Mouse (Mus musculus): Measurements from ENCODE around the gene Mgat1.
"Not testable (repeated sequence)": the region's sequence is repeated elsewhere in the genome, so short reads cannot be mapped to it uniquely, and the experiment has no call there.

Mgat1 gene

DNA sequence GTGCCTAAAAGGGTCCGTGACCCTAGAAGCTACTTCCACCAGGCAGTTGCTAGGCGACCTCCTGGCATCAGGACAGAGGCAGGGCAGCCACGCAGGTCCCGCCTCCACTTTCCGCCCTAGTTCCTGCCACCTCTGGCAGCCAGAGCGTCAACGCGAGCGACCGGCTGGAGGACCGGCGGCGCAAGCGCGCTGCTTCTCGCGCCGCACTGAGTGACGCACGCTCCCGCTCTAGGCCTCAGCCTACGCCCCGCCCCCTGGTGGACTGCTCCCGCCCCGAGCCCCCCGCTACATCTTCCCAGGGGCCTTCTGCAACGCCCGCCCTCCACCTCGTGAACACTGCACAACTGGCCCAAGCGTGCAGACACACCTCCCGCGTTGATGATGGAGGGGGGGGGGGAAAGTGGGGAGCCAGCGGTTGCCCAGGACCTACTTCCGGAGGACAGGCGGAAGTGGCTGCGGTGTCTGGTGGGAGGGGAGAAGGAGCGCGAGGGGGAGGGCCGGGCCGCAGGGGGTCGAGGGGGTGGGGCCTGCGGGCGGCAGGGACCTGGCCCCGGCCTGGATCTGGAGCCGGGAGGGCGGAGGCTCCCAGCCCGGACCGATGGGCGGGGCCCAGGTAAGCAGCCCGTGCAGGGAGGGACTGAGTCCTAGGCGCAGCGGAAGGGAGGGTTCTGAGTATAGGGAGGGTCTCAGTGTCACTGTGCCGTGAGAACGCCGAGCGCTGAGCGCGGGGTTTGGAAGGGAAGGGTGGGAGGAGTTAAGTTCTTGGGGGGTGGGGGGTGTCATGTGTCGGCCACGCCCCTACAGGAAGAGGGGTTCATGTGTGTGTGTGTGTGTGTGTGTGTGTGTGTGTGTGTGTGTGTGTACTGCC, at the start of gene Mgat1:
Mgat1 (plus strand) TSS at position 465 of the 868 bp plus-strand sequence.
- DNase-seq: peak; percentile 94

DNA sequence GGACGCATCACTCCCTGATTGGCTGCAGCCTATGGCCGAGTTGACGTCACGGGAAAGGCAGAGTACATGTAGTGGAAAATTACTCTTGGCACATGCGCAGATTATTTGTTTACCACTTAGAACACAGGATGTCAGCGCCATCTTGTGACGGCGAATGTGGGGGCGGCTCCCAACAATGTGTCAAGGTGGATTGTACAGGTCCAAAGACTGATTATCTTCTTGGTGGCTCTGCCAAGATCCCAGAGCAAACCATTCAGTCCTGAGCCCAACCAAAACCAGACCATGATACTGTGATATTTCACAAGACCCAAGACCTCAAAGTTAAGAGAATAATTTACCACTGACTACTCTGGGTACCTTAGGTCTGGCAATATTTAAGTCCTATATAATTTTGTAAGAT, 49.2 kb upstream of the Mgat1 start:
- DNase-seq: not testable (repeated sequence)

DNA sequence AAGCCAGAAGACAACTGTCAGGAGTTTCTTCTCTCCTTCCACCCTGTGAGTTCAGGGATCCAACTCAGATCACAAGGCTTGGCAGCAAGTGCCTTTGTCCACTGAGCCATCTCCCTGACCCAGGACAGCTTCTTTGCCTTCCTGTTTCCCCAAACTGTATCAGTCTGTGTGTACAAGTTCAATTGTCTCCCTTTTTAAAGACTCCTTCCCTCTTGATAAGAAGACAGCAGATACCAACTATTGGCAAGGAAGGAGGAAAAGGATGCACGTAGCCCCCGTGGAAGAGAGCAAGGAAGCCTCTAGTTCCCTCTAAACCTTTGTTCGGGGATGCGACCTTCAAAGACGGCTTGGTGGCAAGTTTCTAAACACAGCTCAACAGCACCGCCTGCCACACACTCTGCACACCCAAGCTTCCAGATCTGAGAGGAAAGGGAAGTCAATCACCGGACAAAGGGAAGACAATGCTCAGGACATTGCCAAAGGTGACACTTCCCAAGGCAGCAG, 48.1 kb upstream of the Mgat1 start:
- DNase-seq: peak; percentile 45

DNA sequence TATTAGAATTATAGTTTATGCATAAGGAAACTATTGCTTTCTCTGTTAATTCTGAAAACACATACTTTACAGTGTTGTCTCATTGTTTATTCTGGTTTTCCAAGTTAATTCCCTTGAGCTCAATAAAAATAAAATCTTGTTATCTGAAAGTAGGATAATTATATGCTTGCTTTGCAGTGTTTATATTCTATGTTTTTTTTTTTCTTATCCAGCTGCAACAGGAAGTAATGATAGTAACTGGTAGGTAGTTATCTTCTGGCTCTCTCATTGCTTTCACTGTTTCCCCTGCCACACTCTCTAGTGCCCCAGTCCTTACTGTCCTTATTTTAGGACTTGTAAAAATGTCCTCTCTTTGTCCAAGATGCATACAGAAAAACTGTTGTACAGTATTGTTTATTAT, 43.3 kb upstream of the Mgat1 start:
- no peak for DNase-seq

DNA sequence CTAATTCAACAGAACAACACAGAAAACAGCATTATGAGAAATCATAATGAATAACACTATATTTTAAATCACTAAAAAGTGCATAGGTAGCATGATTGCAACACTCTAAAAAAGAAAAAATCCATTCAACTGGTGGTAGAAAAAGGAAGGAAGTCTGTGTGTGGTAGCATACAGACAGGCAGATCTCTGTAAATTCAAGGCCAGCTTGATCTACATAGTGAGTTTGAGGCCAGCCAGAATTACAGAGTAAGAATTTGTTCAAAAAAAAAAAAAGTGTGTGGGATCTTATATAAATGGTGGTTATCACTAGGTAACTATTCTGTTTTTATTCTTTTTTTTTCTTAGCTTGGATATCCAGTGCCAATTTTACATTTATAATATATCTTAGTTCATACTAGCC, 42.8 kb upstream of the Mgat1 start:
- DNase-seq: no peak

DNA sequence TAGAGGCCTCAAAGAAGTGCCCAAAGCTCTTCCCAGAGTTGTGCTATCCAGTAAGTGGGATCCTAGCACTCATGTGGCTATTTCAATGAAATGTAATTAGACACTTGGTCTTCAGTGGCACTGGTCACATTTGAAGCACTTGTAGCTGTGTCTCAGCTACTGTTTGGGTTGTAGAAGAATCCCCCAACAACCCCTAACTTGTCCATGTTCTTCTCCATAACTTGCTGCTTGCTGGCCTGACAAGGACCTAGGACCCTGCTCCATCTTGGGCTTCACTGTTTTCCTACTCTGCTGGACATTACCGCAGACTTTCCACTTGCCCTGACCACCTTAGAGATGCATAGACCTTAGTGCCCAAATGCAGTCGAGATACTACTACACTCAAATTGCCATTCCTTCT, 41.9 kb upstream of the Mgat1 start:
- DNase-seq: no peak

DNA sequence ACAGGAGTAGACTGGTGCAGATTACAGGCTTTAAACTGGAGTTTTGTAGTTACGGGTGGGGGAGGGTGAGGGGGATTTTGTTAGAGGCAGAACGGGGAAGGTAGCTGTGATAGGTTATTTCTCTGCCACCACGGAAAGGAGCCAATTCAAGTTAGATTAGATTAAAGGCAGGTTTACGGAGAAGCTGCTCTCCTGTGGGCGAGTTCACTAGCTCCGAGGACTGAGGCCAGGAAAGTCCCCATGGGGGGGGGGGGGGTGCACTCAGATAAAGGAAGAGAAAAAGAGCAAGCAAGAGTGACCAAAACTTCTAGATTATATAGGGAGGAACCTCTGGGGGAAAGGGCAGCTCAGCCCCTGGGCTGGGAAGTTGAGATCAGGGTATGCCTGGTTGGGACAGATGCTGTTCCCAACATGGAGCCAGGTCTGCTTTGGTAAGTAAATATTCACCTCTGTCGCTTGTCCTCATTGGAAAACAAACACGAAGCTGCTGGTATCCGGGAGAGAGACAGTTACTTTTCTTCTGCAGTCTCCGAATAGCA, 41.4 kb upstream of the Mgat1 start:
- DNase-seq: no peak

DNA sequence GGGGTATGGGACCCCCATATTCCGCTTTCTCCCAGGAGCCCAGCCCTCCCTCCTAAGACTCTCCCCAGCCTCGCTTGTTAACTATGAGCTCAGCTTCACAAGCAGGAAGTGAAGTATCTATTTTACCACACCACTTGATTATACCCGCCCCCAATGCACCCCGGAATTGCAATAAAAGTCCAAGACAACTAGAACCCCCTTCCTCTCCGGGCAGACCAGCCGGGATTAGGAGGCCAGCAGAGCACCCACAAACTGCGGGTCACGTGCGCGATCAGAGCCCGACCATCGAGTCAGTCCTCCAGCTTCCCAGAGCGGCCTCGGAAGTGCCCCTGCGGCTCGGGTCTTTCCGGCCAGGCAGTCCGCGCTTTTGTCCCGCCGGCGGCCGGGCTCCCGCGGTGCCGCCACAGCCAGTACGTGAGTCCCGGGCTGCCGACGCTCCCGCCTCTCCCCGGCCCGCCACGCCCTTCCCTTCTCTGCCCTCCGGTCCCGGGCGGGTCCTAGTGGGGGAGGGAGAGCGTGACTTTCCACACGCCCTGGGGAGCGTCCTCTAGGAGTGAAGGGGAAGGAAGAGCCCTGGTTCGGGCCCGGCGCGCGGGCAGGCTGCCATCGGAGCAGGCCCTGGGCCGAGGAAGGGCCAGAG, 40.7 kb upstream of the Mgat1 start, which contains the start of gene Zfp62:
Zfp62 (plus strand) TSS at position 164 of the 640 bp plus-strand sequence.
- peak; percentile 94 for DNase-seq

DNA sequence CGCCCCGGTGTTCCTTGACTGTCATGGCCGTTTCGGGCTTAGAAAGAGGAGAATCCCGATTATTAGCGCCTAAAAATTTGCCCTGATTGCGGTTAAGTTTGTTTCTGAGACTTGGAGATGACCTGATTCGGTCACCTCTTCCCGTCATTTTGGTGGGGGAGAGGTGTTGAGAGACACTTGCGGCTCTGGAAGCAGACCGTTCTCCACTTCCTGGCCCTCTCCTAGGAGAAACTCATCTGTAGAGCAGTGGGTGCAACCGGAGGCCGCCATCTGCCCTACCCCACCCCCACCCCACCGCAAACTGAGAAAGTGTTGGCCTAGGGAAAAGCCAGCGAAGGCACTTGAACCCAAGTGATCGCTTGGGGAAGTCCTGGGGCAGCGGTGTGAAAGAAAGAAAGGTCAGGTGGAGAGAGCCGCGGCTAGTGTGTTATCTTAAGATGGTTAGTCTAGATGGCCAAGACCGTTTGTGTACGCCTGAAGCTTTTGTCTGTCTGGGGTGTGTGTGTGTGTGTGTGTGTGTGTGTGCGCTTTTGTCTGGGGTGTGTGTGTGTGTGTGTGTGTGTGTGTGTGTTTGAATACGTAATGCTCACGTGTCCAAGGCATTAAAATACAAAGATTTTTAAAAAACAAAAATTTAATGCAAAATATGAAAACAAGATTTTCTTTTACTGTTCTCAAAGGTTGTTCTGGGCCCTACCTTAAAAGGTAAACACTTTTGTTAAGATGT, 40.1 kb upstream of the Mgat1 start:
- DNase-seq: no peak

DNA sequence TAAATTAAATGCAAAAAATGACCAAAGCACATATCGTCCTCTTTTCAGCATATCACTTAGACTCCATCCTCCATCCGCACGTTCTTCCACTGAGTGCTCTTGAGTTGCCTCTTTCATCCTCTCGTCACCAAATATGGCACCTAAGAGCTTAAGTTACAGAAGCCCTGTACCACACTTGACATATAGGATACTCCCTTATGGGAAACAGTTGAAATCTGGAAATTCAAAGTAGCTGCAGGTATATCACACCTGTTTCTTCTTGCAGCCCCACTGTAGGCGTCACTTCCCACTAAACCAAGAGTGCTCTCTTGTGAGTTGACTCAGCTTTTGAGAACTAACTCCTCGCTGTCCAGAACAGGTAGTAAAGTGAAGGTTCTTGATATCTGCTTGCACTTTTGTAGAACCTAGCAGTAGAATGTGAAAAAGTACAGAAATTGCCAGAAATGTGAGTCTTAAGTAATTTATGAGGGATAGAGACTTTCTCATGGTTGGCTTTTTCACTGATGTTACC, 38.9 kb upstream of the Mgat1 start:
- DNase-seq: no peak

DNA sequence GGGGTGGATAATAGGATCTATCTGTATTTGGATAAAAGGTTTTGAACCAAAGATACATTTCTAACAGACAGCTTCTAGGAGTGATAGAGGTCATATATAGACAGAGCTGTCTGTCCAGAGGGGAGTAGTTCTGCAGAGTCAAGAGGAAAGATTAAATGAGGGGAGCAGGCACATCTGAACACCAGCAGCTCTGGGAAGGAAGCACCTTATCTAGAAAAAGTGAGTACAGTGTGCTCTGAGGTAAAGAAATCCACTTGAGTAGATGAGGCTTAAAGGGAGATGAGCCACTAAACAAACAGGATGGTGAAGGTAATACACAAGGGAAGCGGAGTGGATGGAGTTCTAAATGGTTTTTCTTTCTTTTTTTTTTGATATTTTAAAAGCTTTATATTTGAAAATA, 36.5 kb upstream of the Mgat1 start:
- no peak for DNase-seq

DNA sequence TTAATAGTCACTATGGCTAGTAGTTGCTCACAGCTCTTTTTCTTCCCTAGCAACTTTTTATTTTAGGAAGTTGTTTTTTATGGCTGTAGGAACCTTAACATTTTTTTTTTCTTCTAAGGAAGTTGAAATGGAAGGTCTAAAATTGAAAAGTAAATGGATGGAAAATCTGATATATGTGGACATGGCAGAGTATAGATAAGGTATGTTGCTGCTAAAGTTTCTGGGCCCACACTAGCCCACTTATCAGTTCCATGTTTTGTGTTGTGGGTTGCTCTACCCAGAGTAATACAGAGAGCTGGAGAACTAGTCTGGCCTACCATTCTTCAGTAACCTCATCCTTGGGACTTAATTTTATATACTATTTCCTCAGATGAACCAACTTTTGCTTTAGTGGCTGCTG, 31.4 kb upstream of the Mgat1 start:
- DNase-seq: no peak

DNA sequence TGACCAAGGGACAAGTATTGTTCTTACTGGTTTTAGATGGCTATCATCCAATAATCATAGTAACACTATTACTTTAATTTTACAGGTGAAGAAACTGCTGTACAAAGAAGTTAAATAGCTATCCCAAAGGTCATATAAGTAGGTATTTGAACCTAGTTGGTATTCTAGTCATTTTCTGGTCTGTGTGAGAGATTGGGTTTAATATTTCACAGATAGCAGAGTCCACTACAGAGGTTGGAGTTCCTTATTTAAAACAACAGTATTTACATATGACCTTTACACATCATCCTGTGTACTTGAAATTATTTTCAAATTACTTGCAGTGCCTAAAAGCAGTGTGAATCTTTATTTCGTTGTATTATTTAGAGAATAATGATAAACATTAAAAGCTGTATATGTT, 30.5 kb upstream of the Mgat1 start:
- no peak for DNase-seq

DNA sequence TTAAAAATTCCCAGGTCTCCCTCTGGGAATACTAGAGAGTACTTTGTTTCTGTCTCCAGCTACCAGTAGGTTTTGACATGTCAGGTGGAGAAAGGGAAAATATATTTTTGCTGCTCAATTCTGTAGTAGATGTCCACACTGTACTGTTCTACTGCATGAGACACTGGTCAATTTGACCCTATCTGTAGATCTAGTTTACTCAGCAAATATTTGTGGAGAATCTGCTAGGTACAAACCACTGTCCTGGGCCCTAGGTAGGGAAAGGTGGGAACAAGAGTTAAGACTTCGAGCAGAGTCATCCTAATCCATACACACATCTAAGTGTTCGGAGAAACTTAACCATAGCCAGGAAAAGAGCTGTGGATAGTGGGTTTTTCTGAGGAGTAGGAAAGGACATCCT, 24.7 kb upstream of the Mgat1 start:
- DNase-seq: no peak

DNA sequence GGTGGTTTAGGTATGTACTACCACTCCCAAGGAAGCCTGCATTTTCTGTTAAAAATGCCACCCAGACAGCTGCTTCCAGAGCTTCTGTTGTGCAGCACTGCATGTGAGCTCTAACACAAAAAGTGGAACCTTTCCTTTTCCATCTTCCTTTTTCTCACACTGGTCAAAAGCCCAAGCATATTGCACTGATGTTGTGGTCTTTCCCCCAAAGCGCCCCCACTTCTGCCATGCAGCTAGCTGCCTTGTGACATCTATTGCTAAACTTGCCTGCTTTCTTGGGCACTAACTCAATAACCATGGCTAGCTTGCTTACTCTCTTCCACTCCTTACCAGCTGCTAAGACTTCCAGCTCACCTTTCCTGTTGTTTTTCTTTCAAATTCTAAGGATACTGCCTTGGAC, 19.5 kb upstream of the Mgat1 start:
- DNase-seq: no peak

DNA sequence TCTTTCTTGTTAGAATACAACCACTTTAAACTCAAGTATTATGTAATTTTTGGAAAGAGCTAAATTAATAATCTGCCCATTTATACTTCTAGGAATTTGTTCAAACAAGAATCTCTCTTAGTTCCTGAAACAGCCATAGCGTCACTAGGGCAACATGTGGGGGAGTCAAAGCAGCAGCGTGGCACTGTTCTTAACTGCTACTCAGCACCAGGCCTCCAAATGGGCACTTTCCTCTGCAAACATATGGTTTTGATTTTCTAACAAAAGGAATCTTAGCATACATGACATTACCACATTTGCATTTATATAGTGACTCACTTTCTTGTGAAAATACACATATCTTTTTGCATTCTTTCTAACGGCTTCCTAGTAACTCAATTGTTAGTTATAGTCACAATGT, 11.2 kb upstream of the Mgat1 start:
- DNase-seq: no peak

DNA sequence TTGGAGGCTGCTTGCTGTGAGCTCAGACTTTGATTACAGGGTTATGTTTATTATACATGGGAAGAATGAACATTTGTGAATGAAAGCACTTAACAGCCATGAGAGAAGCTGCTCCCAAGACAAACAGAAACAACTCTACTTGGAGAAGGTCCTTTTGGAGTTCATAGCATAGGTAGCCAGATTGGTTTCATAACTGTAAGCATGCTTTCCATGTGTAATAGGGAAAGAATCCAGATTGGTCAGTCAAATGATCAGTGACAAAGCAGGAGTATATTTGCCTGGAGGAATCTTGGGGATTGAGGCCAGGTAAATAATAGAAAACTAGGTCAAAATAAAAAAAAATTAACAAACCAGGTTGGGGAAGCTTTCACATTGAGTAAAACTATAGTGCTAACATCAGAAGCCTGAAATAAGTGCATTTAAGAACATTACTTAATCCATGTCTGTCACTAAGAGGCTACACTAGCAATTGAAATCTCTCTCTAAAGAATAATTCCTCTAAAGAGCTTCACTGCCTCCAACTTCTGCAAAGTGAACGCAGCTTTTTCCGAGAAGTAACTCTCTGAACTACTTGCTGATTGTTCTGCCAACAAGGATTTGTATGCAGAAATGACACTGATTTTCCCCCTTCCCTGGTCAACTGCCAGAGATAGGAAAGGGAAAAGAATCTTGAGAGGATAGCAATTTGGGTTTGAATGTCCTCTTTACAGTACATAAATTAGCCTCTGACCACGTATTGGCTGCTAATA, 8.4 kb upstream of the Mgat1 start:
- no peak for DNase-seq

DNA sequence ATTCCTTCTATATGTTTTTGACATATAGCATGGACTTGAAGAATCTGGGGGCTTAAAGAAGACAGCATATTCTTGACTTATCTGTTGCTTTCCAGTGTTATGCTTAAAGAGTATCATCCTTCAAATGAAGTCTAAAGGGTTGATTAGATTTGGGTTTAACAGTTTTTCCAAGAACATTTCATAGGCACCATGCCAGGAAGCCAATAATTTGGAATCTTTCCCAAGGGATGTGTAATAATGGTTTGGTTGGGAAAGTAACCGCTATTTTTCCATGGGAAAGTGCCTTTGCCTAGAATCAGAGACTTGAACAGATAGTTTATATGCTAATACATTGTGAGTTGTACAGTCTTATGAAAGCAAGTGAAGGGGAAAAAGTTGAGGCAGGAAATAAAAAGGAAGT, 7.1 kb upstream of the Mgat1 start:
- DNase-seq: peak; percentile 50

DNA sequence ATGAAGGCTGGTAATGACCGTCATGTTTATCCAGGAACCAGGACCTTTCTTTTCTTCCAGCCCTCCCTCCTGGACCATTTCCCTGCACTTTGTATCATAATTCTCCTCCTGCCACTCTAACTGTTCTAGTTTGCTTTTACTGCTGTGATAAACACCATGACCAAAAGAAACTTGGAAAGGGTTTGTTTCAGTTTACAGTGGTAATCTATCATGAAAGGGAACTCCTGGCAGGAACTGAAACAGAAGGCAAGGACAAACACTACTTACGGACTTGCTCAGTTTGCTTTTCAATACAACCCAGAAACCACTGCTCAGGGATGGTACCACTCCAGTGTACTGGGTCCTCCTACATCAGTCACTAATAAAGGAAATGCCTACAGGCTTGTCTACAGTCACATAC, 6.5 kb upstream of the Mgat1 start:
- no peak for DNase-seq

DNA sequence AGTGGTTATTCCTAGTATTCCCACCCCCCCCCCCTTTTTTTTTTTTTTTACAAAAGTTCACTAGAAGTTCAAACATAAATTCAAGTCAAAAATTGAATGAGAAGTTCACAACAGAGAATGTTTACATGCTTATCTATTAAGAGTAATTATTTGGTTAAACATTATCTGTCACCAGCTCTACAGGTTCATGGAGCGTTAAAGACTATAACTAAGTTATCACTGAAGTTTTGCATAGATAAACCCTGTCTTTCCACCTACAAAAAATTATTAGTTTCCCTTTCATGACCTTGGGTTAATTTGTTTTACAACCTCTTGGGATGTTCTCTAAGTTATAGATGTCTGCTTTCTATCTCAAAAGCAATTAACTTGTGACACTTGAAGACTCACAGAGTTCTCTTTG, 3.7 kb upstream of the Mgat1 start:
- DNase-seq: no peak

DNA sequence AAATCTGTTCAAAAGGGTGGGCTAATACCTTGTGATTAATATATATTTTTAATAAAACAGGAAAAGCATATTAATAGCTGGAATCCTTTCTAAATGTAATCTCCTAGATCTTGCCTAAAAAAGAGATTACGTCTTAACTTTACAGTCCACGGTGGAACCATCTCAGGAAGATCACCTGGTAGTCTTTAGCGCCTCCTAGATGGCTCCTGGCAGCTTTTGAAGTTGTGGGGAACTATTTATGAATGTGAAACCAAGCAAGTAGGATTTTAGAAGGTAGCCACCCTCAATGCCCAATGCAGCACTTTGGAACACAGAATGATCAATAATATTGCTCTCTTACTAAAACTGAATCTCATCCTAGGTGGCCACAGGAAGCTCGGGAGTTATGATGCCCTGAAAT, 3.1 kb upstream of the Mgat1 start:
- DNase-seq: no peak

DNA sequence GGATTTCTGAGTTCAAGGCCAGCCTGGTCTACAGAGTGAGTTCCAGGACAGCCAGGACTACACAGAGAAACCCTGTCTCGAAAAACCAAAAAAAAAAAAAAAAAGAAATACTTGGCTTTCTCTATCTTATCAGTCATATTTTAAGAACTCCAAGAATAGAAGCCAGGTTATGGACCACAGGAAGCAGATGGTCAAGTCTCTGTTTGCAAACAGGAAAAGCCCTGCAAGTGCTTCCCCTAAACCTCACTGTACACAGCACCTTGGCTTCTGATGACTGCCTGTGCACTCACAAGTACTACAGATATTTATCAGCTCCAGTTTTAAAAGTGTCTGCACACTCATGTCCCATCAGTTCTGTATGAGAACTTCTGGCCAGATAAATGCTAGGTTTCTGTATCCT, 2.5 kb upstream of the Mgat1 start:
- no peak for DNase-seq

Data from lung, postnatal 14 days (tissue).